Mouse (Mus musculus) liver, embryonic 14.5 days (tissue): ENCODE measurements around the gene Sumo2.

Experiments used
- CTCF ChIP-seq: IDR thresholded peaks from 2 replicates; pipeline ENCODE4 v1.5.1; 2016; ENCODE audit warnings: antibody characterized with exemption, low read depth, control low read depth
- EP300 ChIP-seq: IDR thresholded peaks from 2 replicates; pipeline ENCODE4 v1.6.1; 2016; ENCODE audit warnings: antibody characterized with exemption, low read depth

DNA sequence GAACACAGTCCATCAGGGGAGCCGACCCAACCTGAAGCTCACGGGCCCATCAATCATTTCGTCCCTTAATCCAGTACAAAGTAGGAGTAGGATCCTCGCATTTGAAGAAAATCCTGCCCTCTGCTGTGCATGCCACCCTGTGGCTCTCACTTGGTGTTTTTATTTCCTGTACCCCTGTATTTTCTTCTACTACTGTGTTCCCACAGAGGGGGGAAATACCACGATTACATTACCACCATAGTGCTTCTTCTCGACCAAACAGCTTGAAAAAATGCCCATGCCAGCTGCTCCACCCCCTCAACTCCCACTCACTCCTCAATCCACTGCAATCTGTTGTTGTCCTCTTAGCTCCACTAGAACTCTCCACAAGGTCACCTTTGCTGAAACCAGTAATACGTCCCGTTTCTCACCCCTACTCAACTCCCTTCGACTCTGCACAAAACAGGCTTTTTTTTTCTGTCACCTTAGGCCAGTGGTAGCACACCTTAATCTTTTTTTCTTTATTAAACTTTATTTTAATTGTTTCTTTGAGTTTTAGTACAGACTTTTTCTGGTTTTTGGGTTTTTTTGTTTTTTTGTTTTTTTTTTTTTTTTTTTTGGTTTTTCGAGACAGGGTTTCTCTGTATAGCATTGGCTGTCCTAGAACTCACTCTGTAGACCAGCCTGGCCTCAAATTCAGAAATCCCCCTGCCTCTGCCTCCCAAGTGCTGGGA is 936 bp upstream of the Sumo2 start:
- TF ChIP-seq EP300 (no peak), CTCF (no peak)
